Mouse (Mus musculus): Measurements from ENCODE around the gene Tgm1. TPM values are rescaled to one million over a fixed set of nuclear protein-coding genes. Genes with fewer than 3 reads are reported as not detected.

Gene Tgm1
- not detected for polyA plus RNA-seq (2015; fragmentation: Illumina TruSeq; extraction: RNeasy Lipid Tissue Mini Kit (QIAGEN cat#74804); ENCODE audit: low read depth, low replicate concordance)

DNA sequence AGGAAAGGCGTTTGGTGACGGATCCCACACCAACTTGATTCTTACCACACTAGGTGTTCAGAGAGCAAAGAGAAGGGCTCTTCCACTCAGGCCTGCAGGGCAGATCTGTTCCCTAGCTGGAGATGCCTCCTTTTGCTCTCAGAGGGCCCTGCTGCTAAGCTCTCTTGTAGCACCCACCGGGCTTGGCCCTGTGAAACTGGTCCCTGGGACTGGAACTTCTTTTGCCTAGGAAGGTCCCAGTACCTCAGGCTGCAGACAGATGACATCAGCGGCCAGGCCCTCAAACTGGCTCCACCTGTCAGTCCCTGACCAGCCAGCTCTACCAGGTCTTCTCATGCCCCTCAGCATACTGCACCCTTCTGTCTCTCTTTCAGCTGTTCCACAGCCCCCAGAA, at the start of gene Tgm1:
Gene Tgm1 (minus strand): TSS at position 198 of the 394 bp plus-strand sequence.

DNA sequence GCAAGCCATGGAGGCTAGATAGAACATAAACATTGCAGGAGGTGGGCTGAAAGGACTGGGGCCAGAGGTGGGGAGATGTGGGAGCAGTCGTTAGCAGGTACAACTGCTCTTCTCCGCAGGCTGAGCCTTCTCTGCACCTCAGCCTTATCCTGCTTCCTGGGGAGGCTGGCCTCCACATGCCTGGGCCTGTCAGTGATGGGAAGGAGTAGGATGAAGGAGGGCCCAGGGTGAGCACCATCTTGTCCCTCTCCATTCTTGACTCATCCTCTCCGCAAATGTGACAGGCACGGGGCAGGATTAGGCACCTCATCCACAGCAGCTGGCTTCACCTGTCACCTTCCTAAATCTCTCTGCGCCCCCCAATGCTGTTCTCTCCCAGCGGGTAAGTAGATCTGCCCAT, 47.4 kb upstream of the Tgm1 start, which contains the start of gene Ltb4r2:
Gene Ltb4r2 (plus strand): TSS at position 266 of the 400 bp plus-strand sequence.

DNA sequence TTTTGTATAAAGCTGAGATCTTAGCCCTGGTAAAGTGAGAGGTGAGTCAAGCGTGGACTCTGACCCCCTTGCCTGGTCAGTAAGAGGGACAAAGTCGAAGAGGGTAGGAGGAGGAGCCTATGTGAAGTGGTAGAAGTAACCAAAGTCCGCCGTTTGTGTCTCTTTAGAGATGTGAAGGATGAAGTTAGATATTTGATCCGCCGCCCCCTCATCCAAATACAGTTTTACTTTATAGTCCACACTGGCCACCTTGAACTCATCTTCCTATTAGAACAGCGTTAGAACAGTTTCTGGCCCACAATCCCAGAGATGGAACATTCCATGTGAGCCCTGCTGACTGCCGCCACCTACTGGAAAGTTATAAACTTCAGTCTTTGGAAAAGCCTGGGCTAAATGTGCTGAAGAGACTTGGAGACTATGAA, 44.6 kb upstream of the Tgm1 start, which contains the start of gene Cideb:
Gene Cideb (minus strand): TSS at position 96 of the 422 bp plus-strand sequence.

GRCm38 (mm10) chr14:55745180-55745860, 31.6 kb upstream of the Tgm1 start, which contains the start of the genes Dhrs1 and Nop9:
Dhrs1 (minus strand) TSS chr14:55745690.
Nop9 (plus strand) TSS chr14:55745693.

DNA sequence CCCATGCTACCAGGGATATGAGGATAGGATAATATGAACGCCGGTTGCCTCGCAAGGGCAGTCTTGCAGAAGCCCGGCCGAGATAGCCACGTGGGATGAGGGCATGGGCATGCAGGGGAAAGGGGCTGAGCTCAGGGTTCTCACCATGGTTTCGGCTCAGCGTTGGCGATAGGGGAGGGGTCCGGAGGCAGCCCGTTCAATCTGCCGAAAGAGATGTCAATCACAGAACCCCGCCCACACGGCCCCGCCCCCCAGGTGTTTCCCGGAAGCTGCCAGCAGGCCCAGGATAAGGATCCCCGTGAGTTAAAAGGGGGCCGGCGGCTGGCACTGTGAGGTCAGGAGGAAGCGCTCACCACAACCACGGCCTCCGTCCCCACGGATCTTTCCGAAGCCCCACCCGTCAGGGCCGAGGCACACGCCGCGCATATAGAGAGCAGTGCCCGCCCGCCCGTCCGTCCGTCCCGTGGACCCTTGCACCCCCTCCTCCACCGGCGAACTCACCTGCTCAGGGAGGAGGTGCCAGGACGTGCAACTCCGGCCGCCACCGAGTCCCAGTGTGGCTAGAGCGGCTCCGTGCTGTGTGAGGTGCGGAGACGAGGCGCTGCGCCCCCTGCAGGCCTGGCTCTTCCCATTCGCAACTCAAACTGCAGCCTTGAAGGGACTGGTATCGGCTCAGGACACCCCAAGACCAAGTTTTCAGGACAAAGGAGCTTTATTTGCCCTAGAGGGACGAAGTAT, 8.1 kb upstream of the Tgm1 start, which contains the start of gene Rabggta:
Gene Rabggta (minus strand): TSS at position 564 of the 738 bp plus-strand sequence.

DNA sequence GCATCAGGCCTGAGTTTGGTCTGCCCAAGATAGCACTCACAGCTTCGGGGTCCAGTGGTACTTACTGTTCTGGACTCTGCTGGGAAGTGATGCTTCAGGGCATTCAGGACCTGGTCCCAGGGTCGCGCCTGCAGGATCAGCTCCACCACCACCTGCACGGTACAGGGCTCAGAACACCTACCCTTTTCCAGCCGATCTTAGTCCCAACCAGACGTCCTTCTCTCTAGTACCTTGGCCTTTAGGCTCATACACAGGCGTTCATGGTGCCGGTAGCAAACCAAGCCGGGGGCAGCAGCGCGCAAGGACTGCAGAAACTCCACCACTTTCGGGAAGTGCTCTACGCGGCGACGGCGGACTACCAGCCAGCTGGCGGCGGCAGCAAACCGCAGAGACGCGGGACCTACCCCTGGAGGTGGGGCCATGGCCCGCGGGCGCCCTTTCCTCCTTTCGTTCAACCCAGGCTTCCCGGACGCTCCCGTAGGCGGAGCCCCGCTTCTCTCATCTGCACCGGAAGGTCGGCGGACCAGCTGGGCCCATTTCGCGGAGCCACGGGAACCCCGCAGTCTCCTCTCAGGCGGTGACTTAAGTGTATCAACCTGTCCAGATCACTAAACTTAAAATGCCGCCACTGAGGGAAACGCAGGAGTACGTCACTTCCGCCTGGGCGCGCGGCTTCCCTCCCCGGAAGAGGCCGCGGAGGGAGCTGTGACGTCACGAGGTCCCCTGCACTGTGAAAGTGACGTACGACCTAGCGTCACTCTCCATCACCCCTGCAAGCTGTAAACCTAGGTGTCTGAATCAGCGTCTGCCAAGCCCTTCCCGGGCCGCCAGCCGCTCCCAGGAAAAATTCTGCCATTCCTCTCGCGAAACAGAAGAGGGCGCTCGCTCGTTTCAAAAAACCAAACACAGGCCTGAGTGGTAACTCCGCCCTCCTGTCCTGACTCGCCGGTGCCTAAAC, 32.3 kb downstream of the Tgm1 start, which contains the start of gene Tinf2:
Gene Tinf2 (minus strand): TSS at position 661 of the 958 bp plus-strand sequence.

GRCm38 (mm10) chr14:55671833-55672740, 41.6 kb downstream of the Tgm1 start, which contains the start of the genes Gmpr2 and Nedd8:
Gmpr2 (plus strand) TSS chr14:55671941.
Nedd8 (minus strand) TSS chr14:55672124.

GRCm38 (mm10) chr14:55659960-55660573, 53.7 kb downstream of the Tgm1 start, which contains the start of gene Mdp1:
Mdp1 (minus strand) TSS chr14:55660508.

Other genes starting within 250 kb of the Tgm1 start
- gene Dhrs4, start 235.2 kb downstream of the Tgm1 start, polyA plus RNA-seq (2015; fragmentation: Illumina TruSeq; extraction: RNeasy Lipid Tissue Mini Kit (QIAGEN cat#74804); ENCODE audit: low read depth, low replicate concordance) = 22.7 TPM
- gene Carmil3, start 223.3 kb downstream of the Tgm1 start, polyA plus RNA-seq (2015; fragmentation: Illumina TruSeq; extraction: RNeasy Lipid Tissue Mini Kit (QIAGEN cat#74804); ENCODE audit: low read depth, low replicate concordance) = 27.2 TPM
- 132 TPM for gene Cpne6, start 203.5 kb downstream of the Tgm1 start, polyA plus RNA-seq (2015; fragmentation: Illumina TruSeq; extraction: RNeasy Lipid Tissue Mini Kit (QIAGEN cat#74804); ENCODE audit: low read depth, low replicate concordance)
- 0.31 TPM for gene Nrl, start 188.9 kb downstream of the Tgm1 start, polyA plus RNA-seq (2015; fragmentation: Illumina TruSeq; extraction: RNeasy Lipid Tissue Mini Kit (QIAGEN cat#74804); ENCODE audit: low read depth, low replicate concordance)
- 19.9 TPM for gene Pck2, start 173.7 kb downstream of the Tgm1 start, polyA plus RNA-seq (2015; fragmentation: Illumina TruSeq; extraction: RNeasy Lipid Tissue Mini Kit (QIAGEN cat#74804); ENCODE audit: low read depth, low replicate concordance)
- 92.2 TPM for gene Dcaf11, start 153.9 kb downstream of the Tgm1 start, polyA plus RNA-seq (2015; fragmentation: Illumina TruSeq; extraction: RNeasy Lipid Tissue Mini Kit (QIAGEN cat#74804); ENCODE audit: low read depth, low replicate concordance)
- not detected for gene A730061H03Rik, start 153.5 kb downstream of the Tgm1 start, polyA plus RNA-seq (2015; fragmentation: Illumina TruSeq; extraction: RNeasy Lipid Tissue Mini Kit (QIAGEN cat#74804); ENCODE audit: low read depth, low replicate concordance)
- not detected for gene Fitm1, start 138.3 kb downstream of the Tgm1 start, polyA plus RNA-seq (2015; fragmentation: Illumina TruSeq; extraction: RNeasy Lipid Tissue Mini Kit (QIAGEN cat#74804); ENCODE audit: low read depth, low replicate concordance)
- 73.4 TPM for gene Psme1, start 135.8 kb downstream of the Tgm1 start, polyA plus RNA-seq (2015; fragmentation: Illumina TruSeq; extraction: RNeasy Lipid Tissue Mini Kit (QIAGEN cat#74804); ENCODE audit: low read depth, low replicate concordance)
- 54.3 TPM for gene Emc9, start 128.6 kb downstream of the Tgm1 start, polyA plus RNA-seq (2015; fragmentation: Illumina TruSeq; extraction: RNeasy Lipid Tissue Mini Kit (QIAGEN cat#74804); ENCODE audit: low read depth, low replicate concordance)
- gene Psme2, start 122.8 kb downstream of the Tgm1 start, polyA plus RNA-seq (2015; fragmentation: Illumina TruSeq; extraction: RNeasy Lipid Tissue Mini Kit (QIAGEN cat#74804); ENCODE audit: low read depth, low replicate concordance) = 78.9 TPM
- gene Rnf31, start 122.2 kb downstream of the Tgm1 start, polyA plus RNA-seq (2015; fragmentation: Illumina TruSeq; extraction: RNeasy Lipid Tissue Mini Kit (QIAGEN cat#74804); ENCODE audit: low read depth, low replicate concordance) = 18.8 TPM
- gene Irf9, start 110.4 kb downstream of the Tgm1 start, polyA plus RNA-seq (2015; fragmentation: Illumina TruSeq; extraction: RNeasy Lipid Tissue Mini Kit (QIAGEN cat#74804); ENCODE audit: low read depth, low replicate concordance) = 14.3 TPM
- 6.2 TPM for gene Rec8, start 95.9 kb downstream of the Tgm1 start, polyA plus RNA-seq (2015; fragmentation: Illumina TruSeq; extraction: RNeasy Lipid Tissue Mini Kit (QIAGEN cat#74804); ENCODE audit: low read depth, low replicate concordance)
- 62.3 TPM for gene Ipo4, start 78.0 kb downstream of the Tgm1 start, polyA plus RNA-seq (2015; fragmentation: Illumina TruSeq; extraction: RNeasy Lipid Tissue Mini Kit (QIAGEN cat#74804); ENCODE audit: low read depth, low replicate concordance)
- gene Gm49378, start 76.0 kb downstream of the Tgm1 start, polyA plus RNA-seq (2015; fragmentation: Illumina TruSeq; extraction: RNeasy Lipid Tissue Mini Kit (QIAGEN cat#74804); ENCODE audit: low read depth, low replicate concordance) = 1.6 TPM
- 32.2 TPM for gene Tm9sf1, start 70.1 kb downstream of the Tgm1 start, polyA plus RNA-seq (2015; fragmentation: Illumina TruSeq; extraction: RNeasy Lipid Tissue Mini Kit (QIAGEN cat#74804); ENCODE audit: low read depth, low replicate concordance)
- not detected for gene Tssk4, start 63.7 kb downstream of the Tgm1 start, polyA plus RNA-seq (2015; fragmentation: Illumina TruSeq; extraction: RNeasy Lipid Tissue Mini Kit (QIAGEN cat#74804); ENCODE audit: low read depth, low replicate concordance)
- gene Mdp1, start 53.4 kb downstream of the Tgm1 start, polyA plus RNA-seq (2015; fragmentation: Illumina TruSeq; extraction: RNeasy Lipid Tissue Mini Kit (QIAGEN cat#74804); ENCODE audit: low read depth, low replicate concordance) = 61.1 TPM
- gene Gmpr2, start 42.0 kb downstream of the Tgm1 start, polyA plus RNA-seq (2015; fragmentation: Illumina TruSeq; extraction: RNeasy Lipid Tissue Mini Kit (QIAGEN cat#74804); ENCODE audit: low read depth, low replicate concordance) = 36.9 TPM
- gene Nedd8, start 41.8 kb downstream of the Tgm1 start, polyA plus RNA-seq (2015; fragmentation: Illumina TruSeq; extraction: RNeasy Lipid Tissue Mini Kit (QIAGEN cat#74804); ENCODE audit: low read depth, low replicate concordance) = 255 TPM
- 16.0 TPM for gene Tinf2, start 32.1 kb downstream of the Tgm1 start, polyA plus RNA-seq (2015; fragmentation: Illumina TruSeq; extraction: RNeasy Lipid Tissue Mini Kit (QIAGEN cat#74804); ENCODE audit: low read depth, low replicate concordance)
- 47.6 TPM for gene Rabggta, start 8.3 kb upstream of the Tgm1 start, polyA plus RNA-seq (2015; fragmentation: Illumina TruSeq; extraction: RNeasy Lipid Tissue Mini Kit (QIAGEN cat#74804); ENCODE audit: low read depth, low replicate concordance)
- 122 TPM for gene Dhrs1, start 31.8 kb upstream of the Tgm1 start, polyA plus RNA-seq (2015; fragmentation: Illumina TruSeq; extraction: RNeasy Lipid Tissue Mini Kit (QIAGEN cat#74804); ENCODE audit: low read depth, low replicate concordance)
- 6.9 TPM for gene Nop9, start 31.8 kb upstream of the Tgm1 start, polyA plus RNA-seq (2015; fragmentation: Illumina TruSeq; extraction: RNeasy Lipid Tissue Mini Kit (QIAGEN cat#74804); ENCODE audit: low read depth, low replicate concordance)
- gene Cideb, start 44.5 kb upstream of the Tgm1 start, polyA plus RNA-seq (2015; fragmentation: Illumina TruSeq; extraction: RNeasy Lipid Tissue Mini Kit (QIAGEN cat#74804); ENCODE audit: low read depth, low replicate concordance) = 9.8 TPM
- gene Ltb4r2, start 47.5 kb upstream of the Tgm1 start, polyA plus RNA-seq (2015; fragmentation: Illumina TruSeq; extraction: RNeasy Lipid Tissue Mini Kit (QIAGEN cat#74804); ENCODE audit: low read depth, low replicate concordance) = 0.12 TPM
- not detected for gene Ltb4r1, start 52.0 kb upstream of the Tgm1 start, polyA plus RNA-seq (2015; fragmentation: Illumina TruSeq; extraction: RNeasy Lipid Tissue Mini Kit (QIAGEN cat#74804); ENCODE audit: low read depth, low replicate concordance)
- gene Adcy4, start 70.2 kb upstream of the Tgm1 start, polyA plus RNA-seq (2015; fragmentation: Illumina TruSeq; extraction: RNeasy Lipid Tissue Mini Kit (QIAGEN cat#74804); ENCODE audit: low read depth, low replicate concordance) = 5.3 TPM
- 0.25 TPM for gene Ripk3, start 74.9 kb upstream of the Tgm1 start, polyA plus RNA-seq (2015; fragmentation: Illumina TruSeq; extraction: RNeasy Lipid Tissue Mini Kit (QIAGEN cat#74804); ENCODE audit: low read depth, low replicate concordance)
- 2.3 TPM for gene Nfatc4, start 109.2 kb upstream of the Tgm1 start, polyA plus RNA-seq (2015; fragmentation: Illumina TruSeq; extraction: RNeasy Lipid Tissue Mini Kit (QIAGEN cat#74804); ENCODE audit: low read depth, low replicate concordance)
- gene Nynrin, start 140.1 kb upstream of the Tgm1 start, polyA plus RNA-seq (2015; fragmentation: Illumina TruSeq; extraction: RNeasy Lipid Tissue Mini Kit (QIAGEN cat#74804); ENCODE audit: low read depth, low replicate concordance) = 3.9 TPM
- gene Cbln3, start 170.5 kb upstream of the Tgm1 start, polyA plus RNA-seq (2015; fragmentation: Illumina TruSeq; extraction: RNeasy Lipid Tissue Mini Kit (QIAGEN cat#74804); ENCODE audit: low read depth, low replicate concordance) = 0.49 TPM
- 9.0 TPM for gene Khnyn, start 171.0 kb upstream of the Tgm1 start, polyA plus RNA-seq (2015; fragmentation: Illumina TruSeq; extraction: RNeasy Lipid Tissue Mini Kit (QIAGEN cat#74804); ENCODE audit: low read depth, low replicate concordance)
- 155 TPM for gene Sdr39u1, start 186.4 kb upstream of the Tgm1 start, polyA plus RNA-seq (2015; fragmentation: Illumina TruSeq; extraction: RNeasy Lipid Tissue Mini Kit (QIAGEN cat#74804); ENCODE audit: low read depth, low replicate concordance)
- gene Cma1, start 230.7 kb upstream of the Tgm1 start, polyA plus RNA-seq (2015; fragmentation: Illumina TruSeq; extraction: RNeasy Lipid Tissue Mini Kit (QIAGEN cat#74804); ENCODE audit: low read depth, low replicate concordance) = not detected
- gene Cma2, start 237.1 kb upstream of the Tgm1 start, polyA plus RNA-seq (2015; fragmentation: Illumina TruSeq; extraction: RNeasy Lipid Tissue Mini Kit (QIAGEN cat#74804); ENCODE audit: low read depth, low replicate concordance) = not detected